Mouse (Mus musculus) liver, embryonic 11.5 days (tissue): ENCODE results near the gene Jakmip3. TPM values are rescaled to one million over a fixed set of nuclear protein-coding genes. Genes with fewer than 3 reads are reported as not detected.

ENCODE experiments used
- ATAC-seq: fragments of 200-750 bp; cut with Nextera tagmentation; replicated peaks from 2 replicates; pipeline ENCODE4 v1.8.0; 2017; ENCODE audit warnings: moderate number of reproducible peaks, mild to moderate bottlenecking, moderate TSS enrichment, moderate library complexity; ENCODE audit not compliant: low FRiP score
- DNase-seq: peaks from one replicate; pipeline ENCODE4 v3.0.0-alpha.2; 2017; ENCODE audit warnings: low spot score
- H3K27ac ChIP-seq: fragments of 300-500 bp; sonication (generic); 2 replicates; pipeline ENCODE4 v1.5.1; 2014; ENCODE audit warnings: mild to moderate bottlenecking, low read depth, low read length, control low read depth
- H3K27me3 ChIP-seq: fragments of 300-500 bp; sonication (generic); replicated peaks from 2 replicates; pipeline ENCODE4 v1.6.1; 2014; ENCODE audit warnings: low read length, mixed read lengths; ENCODE audit not compliant: control insufficient read depth, insufficient read depth
- H3K36me3 ChIP-seq: fragments of 300-500 bp; sonication (generic); 2 replicates; pipeline ENCODE4 v1.6.1; 2014; ENCODE audit warnings: mild to moderate bottlenecking, low read length, moderate library complexity, mixed read lengths; ENCODE audit not compliant: control insufficient read depth, insufficient read depth
- H3K4me1 ChIP-seq: fragments of 300-500 bp; sonication (generic); replicated peaks from 2 replicates; pipeline ENCODE4 v1.6.1; 2014; ENCODE audit warnings: low read length, mixed read lengths; ENCODE audit not compliant: control insufficient read depth, insufficient read depth
- H3K4me2 ChIP-seq: fragments of 300-500 bp; sonication (generic); 2 replicates; pipeline ENCODE4 v1.6.1; 2014; ENCODE audit warnings: mild to moderate bottlenecking, control low read depth, moderate library complexity
- H3K4me3 ChIP-seq: fragments of 300-500 bp; sonication (generic); 2 replicates; pipeline ENCODE4 v1.5.1; 2014; ENCODE audit warnings: low read depth, low read length, control low read depth
- H3K9ac ChIP-seq: fragments of 300-500 bp; sonication (generic); 2 replicates; pipeline ENCODE4 v1.6.1; 2014; ENCODE audit warnings: low read depth, low read length, control low read depth
- H3K9me3 ChIP-seq: fragments of 300-500 bp; sonication (generic); 2 replicates; pipeline ENCODE4 v1.6.1; 2016; ENCODE audit warnings: low read length, inconsistent platforms, mixed read lengths; ENCODE audit not compliant: control insufficient read depth
- WGBS: fragments of 180-500 bp; shearing (Covaris S2); extraction: QIAGEN DNeasy Blood & Tissue Kit; methylation state at CpG from one replicate; pipeline ENCODE4 v1.1.7; 2014; 5-methylcytosine and 5-hydroxymethylcytosine counted together
- polyA plus RNA-seq: library from polyadenylated mRNA; unstranded; fragments of >200 nt; fragmentation: Nextera tagmentation; extraction: Ambion mirVana; gene quantifications from 2 replicates; pipeline ENCODE4 v1.2.1, GENCODE M21; 2014

The Jakmip3 gene
- polyA plus RNA-seq, 1 experiment from 2014 or later, result 0.10 TPM

- peaks cover 14% of the 10 kb centered on the region for H3K27me3 ChIP-seq
Observed at GRCm38 (mm10) chr7:139081158-139081557, 140.6 kb downstream of the Jakmip3 start.

GRCm38 (mm10) chr7:139082281-139082680, 141.8 kb downstream of the Jakmip3 start:
- DNase-seq, result no peak
- no peak overlapping the region for H3K9ac ChIP-seq
- H3K36me3 ChIP-seq, result no peaks in the 10 kb centered on the region
- no peaks in the 10 kb centered on the region for H3K4me1 ChIP-seq
- ATAC-seq, result no peak
- H3K27ac ChIP-seq, result no peak overlapping the region
- peaks cover 25% of the 10 kb centered on the region for H3K27me3 ChIP-seq
- WGBS, result 76% methylated on average over 8 of the region's 8 CpGs
- H3K9me3 ChIP-seq, result no peaks in the 10 kb centered on the region
- H3K4me3 ChIP-seq, result no peak overlapping the region
- no peak overlapping the region for H3K4me2 ChIP-seq

More at GRCm38 (mm10) chr7:139081158-139081557, 140.6 kb downstream of the Jakmip3 start:
- no peaks in the 10 kb centered on the region for H3K9me3 ChIP-seq
- no peak overlapping the region for H3K9ac ChIP-seq
- H3K36me3 ChIP-seq, result no peaks in the 10 kb centered on the region
- WGBS, result 71% methylated on average over 5 of the region's 5 CpGs
- DNase-seq (no peak), ATAC-seq (no peak)
- H3K4me3 ChIP-seq, result no peak overlapping the region
- H3K27ac ChIP-seq, result no peak overlapping the region
- H3K4me1 ChIP-seq, result no peaks in the 10 kb centered on the region
- H3K4me2 ChIP-seq, result no peak overlapping the region

- Histone ChIP-seq H3K4me3 (no peak overlapping the region), H3K4me1 (no peaks in the 10 kb centered on the region), H3K9me3 (no peaks in the 10 kb centered on the region), H3K4me2 (no peak overlapping the region), H3K9ac (no peak overlapping the region), H3K36me3 (no peaks in the 10 kb centered on the region), H3K27ac (no peak overlapping the region), H3K27me3 (peaks cover 33% of the 10 kb centered on the region)
- 50% methylated on average over 1 of the region's 1 CpGs for WGBS
- ATAC-seq (no peak), DNase-seq (no peak)
Observed at GRCm38 (mm10) chr7:139084316-139084715, 143.8 kb downstream of the Jakmip3 start.

GRCm38 (mm10) chr7:139085629-139086194, 145.2 kb downstream of the Jakmip3 start, which contains the start of gene Dpysl4:
Gene Dpysl4, plus strand, starts transcription at chr7:139086001.
- no peaks in the 10 kb centered on the region for H3K9me3 ChIP-seq
- H3K9ac ChIP-seq, result peak within 1 kb of the TSS; percentile 26; the same call in 1 of the 2 replicates
- ATAC-seq, result peak; percentile 47; the same call in 1 of the 2 replicates
- no peaks in the 10 kb centered on the region for H3K36me3 ChIP-seq
- 7% methylated on average over 32 of the region's 32 CpGs for WGBS
- peak within 1 kb of the TSS; percentile 52 for H3K4me3 ChIP-seq
- H3K27ac ChIP-seq, result no peak within 1 kb of the TSS
- H3K4me1 ChIP-seq, result no peaks in the 10 kb centered on the region
- peak; percentile 59 for DNase-seq
- peak within 1 kb of the TSS; percentile 68 for H3K4me2 ChIP-seq
- peaks cover 33% of the 10 kb centered on the region for H3K27me3 ChIP-seq

- no peak overlapping the region for H3K27ac ChIP-seq
- WGBS, result 7% methylated on average over 61 of the region's 61 CpGs
- peak; percentile 59 for DNase-seq
- H3K9me3 ChIP-seq, result no peaks in the 10 kb centered on the region
- no peaks in the 10 kb centered on the region for H3K36me3 ChIP-seq
- H3K9ac ChIP-seq, result peak overlapping the region; percentile 26; the same call in 1 of the 2 replicates
- H3K4me3 ChIP-seq, result peak overlapping the region; percentile 52
- ATAC-seq, result no peak
- peaks cover 33% of the 10 kb centered on the region for H3K27me3 ChIP-seq
- no peaks in the 10 kb centered on the region for H3K4me1 ChIP-seq
- peak overlapping the region; percentile 68 for H3K4me2 ChIP-seq
Observed at GRCm38 (mm10) chr7:139086195-139087158, 145.9 kb downstream of the Jakmip3 start.

- Histone ChIP-seq H3K36me3 (no peaks in the 10 kb centered on the region), H3K4me3 (no peak overlapping the region), H3K27ac (no peak overlapping the region), H3K9ac (no peak overlapping the region), H3K4me1 (no peaks in the 10 kb centered on the region), H3K4me2 (no peak overlapping the region), H3K9me3 (no peaks in the 10 kb centered on the region), H3K27me3 (peaks cover 33% of the 10 kb centered on the region)
- ATAC-seq (no peak), DNase-seq (no peak)
- 55% methylated on average over 2 of the region's 2 CpGs for WGBS
Observed at GRCm38 (mm10) chr7:139087801-139088200, 147.3 kb downstream of the Jakmip3 start.

GRCm38 (mm10) chr7:139089892-139090874, 149.7 kb downstream of the Jakmip3 start:
- DNase-seq, result no peak
- Histone ChIP-seq H3K4me1 (no peaks in the 10 kb centered on the region), H3K36me3 (no peaks in the 10 kb centered on the region), H3K27ac (no peak overlapping the region), H3K9ac (no peak overlapping the region), H3K4me3 (no peak overlapping the region), H3K4me2 (no peak overlapping the region), H3K9me3 (no peaks in the 10 kb centered on the region), H3K27me3 (peaks cover 29% of the 10 kb centered on the region)
- 77% methylated on average over 12 of the region's 12 CpGs for WGBS
- no peak for ATAC-seq

- no peaks in the 10 kb centered on the region for H3K9me3 ChIP-seq
- ATAC-seq (no peak), DNase-seq (no peak)
- H3K36me3 ChIP-seq, result no peaks in the 10 kb centered on the region
- 88% methylated on average over 9 of the region's 9 CpGs for WGBS
- no peak overlapping the region for H3K4me2 ChIP-seq
- H3K4me3 ChIP-seq, result no peak overlapping the region
- peaks cover 14% of the 10 kb centered on the region for H3K27me3 ChIP-seq
- H3K4me1 ChIP-seq, result no peaks in the 10 kb centered on the region
- no peak overlapping the region for H3K9ac ChIP-seq
- no peak overlapping the region for H3K27ac ChIP-seq
Observed at GRCm38 (mm10) chr7:139091681-139092080, 151.2 kb downstream of the Jakmip3 start.
